Mouse (Mus musculus): ENCODE results near the gene Slc3a1. TPM values are rescaled to one million over a fixed set of nuclear protein-coding genes. Genes with fewer than 3 reads are reported as not detected.
A peak's percentile ranks its signal among the peaks of the same experiment; 100 is the strongest.

The Slc3a1 gene
- polyA plus RNA-seq, 1 experiment from 2014 or later: 2.3 TPM

DNA sequence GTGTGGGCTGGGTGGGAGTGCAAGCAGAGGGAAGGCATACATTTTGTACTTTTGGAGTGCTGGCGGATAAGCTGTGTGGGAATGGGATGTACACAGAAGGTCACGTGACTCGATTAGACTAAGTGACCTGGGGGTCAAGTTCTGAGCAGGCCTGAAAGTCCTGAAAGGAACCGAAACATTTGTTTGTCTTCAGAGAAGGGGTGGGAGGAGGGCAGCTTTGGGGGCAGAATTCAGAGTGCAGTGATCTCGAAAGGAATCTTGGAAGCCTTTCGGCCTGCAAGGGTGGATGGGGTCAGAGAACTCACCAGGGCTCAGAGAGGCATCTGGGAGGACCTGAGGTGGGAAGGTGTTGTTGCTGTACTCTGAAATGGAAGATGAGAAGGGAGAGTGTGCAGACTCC, 14.2 kb downstream of the Slc3a1 start:
- no peaks in the 10 kb centered on the region for H3K36me3 ChIP-seq (ENCODE audit: control insufficient read depth, insufficient read depth, low read length)
- H3K4me3 ChIP-seq (ENCODE audit: low read length): no peak overlapping the region
- no peak for ATAC-seq (ENCODE audit: low FRiP score, low TSS enrichment)
- no peaks in the 10 kb centered on the region for H3K9me3 ChIP-seq (ENCODE audit: control insufficient read depth, low read length)
- H3K4me1 ChIP-seq (ENCODE audit: control insufficient read depth, insufficient read depth, low read length): no peaks in the 10 kb centered on the region
- H3K27me3 ChIP-seq (ENCODE audit: control insufficient read depth, insufficient read depth, low read length): no peaks in the 10 kb centered on the region
- peak overlapping the region; percentile 33; the same call in 1 of the 2 replicates for H3K27ac ChIP-seq (ENCODE audit: low read depth, low read length)
- WGBS: 62% methylated on average over 6 of the region's 6 CpGs
- H3K9ac ChIP-seq (ENCODE audit: low read depth, low read length): no peak overlapping the region
- no peak overlapping the region for H3K4me2 ChIP-seq (replicated peaks; ENCODE audit: low read depth, low read length)

DNA sequence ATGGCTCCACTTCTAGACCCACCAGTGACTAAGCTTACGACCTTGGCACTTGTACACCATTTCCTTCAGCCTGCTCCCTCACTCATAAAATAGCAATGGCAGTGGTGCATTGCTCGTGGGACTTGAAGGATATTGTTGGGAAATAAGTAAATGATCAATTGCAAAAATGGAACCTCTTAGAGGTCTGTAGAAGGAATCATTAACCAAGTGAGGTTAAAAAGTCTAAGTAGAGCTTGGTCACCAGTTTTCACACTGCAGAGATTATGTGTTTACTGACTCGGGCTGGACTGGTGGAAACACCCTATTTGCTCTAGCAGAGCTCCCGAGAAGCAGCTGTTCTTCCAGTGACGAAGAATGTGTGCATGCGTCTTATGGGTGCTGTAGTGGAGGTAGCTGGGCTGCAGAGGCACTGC, 15.2 kb downstream of the Slc3a1 start:
- H3K4me1 ChIP-seq (ENCODE audit: control insufficient read depth, insufficient read depth, low read length): no peaks in the 10 kb centered on the region
- no peaks in the 10 kb centered on the region for H3K27me3 ChIP-seq (ENCODE audit: control insufficient read depth, insufficient read depth, low read length)
- no peaks in the 10 kb centered on the region for H3K9me3 ChIP-seq (ENCODE audit: control insufficient read depth, low read length)
- WGBS: 68% methylated on average over 6 of the region's 6 CpGs
- H3K4me2 ChIP-seq (replicated peaks; ENCODE audit: low read depth, low read length): no peak overlapping the region
- no peak overlapping the region for H3K9ac ChIP-seq (ENCODE audit: low read depth, low read length)
- H3K4me3 ChIP-seq (ENCODE audit: low read length): no peak overlapping the region
- peak; percentile 44; the same call in 1 of the 2 replicates for ATAC-seq (ENCODE audit: low FRiP score, low TSS enrichment)
- no peaks in the 10 kb centered on the region for H3K36me3 ChIP-seq (ENCODE audit: control insufficient read depth, insufficient read depth, low read length)
- H3K27ac ChIP-seq (ENCODE audit: low read depth, low read length): peak overlapping the region; percentile 33; the same call in 1 of the 2 replicates

DNA sequence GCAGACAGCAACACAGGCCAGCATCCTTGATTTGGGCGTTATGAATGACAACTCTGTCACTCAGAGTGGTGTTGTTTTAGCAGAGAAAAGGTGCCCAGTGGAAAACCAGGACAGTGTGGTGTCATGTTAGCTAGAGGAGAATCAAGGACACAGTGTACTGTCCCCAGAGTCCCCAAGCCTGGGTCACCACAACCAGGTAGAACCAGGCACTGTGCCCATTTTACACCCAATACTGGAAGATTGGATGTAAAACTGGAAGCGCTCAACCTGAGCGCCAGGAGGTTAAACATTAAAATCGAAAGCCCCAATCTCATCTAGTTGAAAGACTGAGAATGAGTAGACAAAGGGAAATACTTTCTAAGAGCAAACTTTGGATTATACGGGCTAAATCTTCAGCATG, 16.3 kb downstream of the Slc3a1 start:
- WGBS: 78% methylated on average over 5 of the region's 5 CpGs
- no peaks in the 10 kb centered on the region for H3K4me1 ChIP-seq (ENCODE audit: control insufficient read depth, insufficient read depth, low read length)
- no peak overlapping the region for H3K4me2 ChIP-seq (replicated peaks; ENCODE audit: low read depth, low read length)
- H3K27me3 ChIP-seq (ENCODE audit: control insufficient read depth, insufficient read depth, low read length): no peaks in the 10 kb centered on the region
- no peak overlapping the region for H3K4me3 ChIP-seq (ENCODE audit: low read length)
- H3K36me3 ChIP-seq (ENCODE audit: control insufficient read depth, insufficient read depth, low read length): no peaks in the 10 kb centered on the region
- no peaks in the 10 kb centered on the region for H3K9me3 ChIP-seq (ENCODE audit: control insufficient read depth, low read length)
- no peak overlapping the region for H3K9ac ChIP-seq (ENCODE audit: low read depth, low read length)
- no peak for ATAC-seq (ENCODE audit: low FRiP score, low TSS enrichment)
- H3K27ac ChIP-seq (ENCODE audit: low read depth, low read length): no peak overlapping the region; the same call in 1 of the 2 replicates

DNA sequence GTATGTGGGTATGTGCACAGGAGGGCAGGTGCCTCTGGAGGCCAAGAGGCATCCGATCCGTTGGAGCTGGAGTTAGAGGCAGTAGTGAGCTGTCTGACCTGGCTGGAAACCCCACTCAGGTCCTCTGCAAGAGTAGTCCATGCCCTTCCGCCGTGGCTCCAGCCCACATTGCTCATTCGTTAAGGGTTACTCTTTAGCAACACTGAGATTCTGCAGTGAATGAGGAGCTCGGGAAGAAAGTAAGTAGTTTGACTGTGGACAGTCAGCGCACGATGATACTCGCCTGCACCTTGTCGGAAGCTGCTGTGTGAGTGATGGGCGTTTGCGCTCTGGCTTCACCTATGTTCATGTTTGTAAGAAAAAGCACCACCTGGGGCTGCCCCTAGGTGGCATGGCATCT, 17.0 kb downstream of the Slc3a1 start:
- Histone ChIP-seq H3K9ac (ENCODE audit: low read depth, low read length) (no peak overlapping the region), H3K4me1 (ENCODE audit: control insufficient read depth, insufficient read depth, low read length) (no peaks in the 10 kb centered on the region), H3K9me3 (ENCODE audit: control insufficient read depth, low read length) (no peaks in the 10 kb centered on the region), H3K27me3 (ENCODE audit: control insufficient read depth, insufficient read depth, low read length) (no peaks in the 10 kb centered on the region), H3K4me3 (ENCODE audit: low read length) (no peak overlapping the region), H3K4me2 (replicated peaks; ENCODE audit: low read depth, low read length) (no peak overlapping the region), H3K27ac (ENCODE audit: low read depth, low read length) (peak overlapping the region; percentile 52; the same call in 1 of the 2 replicates), H3K36me3 (ENCODE audit: control insufficient read depth, insufficient read depth, low read length) (no peaks in the 10 kb centered on the region)
- 80% methylated on average over 12 of the region's 12 CpGs for WGBS
- no peak for ATAC-seq (ENCODE audit: low FRiP score, low TSS enrichment)

DNA sequence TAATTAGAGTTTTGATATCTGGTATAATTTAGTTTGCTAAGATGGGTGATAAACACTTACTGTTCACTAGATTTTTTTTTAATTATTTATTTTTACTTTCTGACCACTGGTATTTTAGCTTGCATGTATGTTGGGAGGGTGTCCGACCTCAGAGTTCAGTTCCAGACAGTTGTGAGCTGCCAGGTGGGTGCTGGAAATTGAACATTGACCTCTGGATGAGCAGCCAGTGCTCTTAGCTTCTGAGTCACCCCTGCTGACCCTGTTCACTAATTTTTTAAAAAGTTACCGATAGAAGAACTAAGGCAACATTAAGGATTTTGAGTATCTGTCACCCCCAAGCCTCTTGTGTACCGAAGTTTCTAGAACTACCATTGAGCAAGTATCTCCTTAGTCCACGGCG, 20.2 kb downstream of the Slc3a1 start:
- Histone ChIP-seq H3K27me3 (ENCODE audit: control insufficient read depth, insufficient read depth, low read length) (no peaks in the 10 kb centered on the region), H3K4me2 (replicated peaks; ENCODE audit: low read depth, low read length) (no peak overlapping the region), H3K27ac (ENCODE audit: low read depth, low read length) (no peak overlapping the region), H3K36me3 (ENCODE audit: control insufficient read depth, insufficient read depth, low read length) (no peaks in the 10 kb centered on the region), H3K4me3 (ENCODE audit: low read length) (no peak overlapping the region), H3K4me1 (ENCODE audit: control insufficient read depth, insufficient read depth, low read length) (no peaks in the 10 kb centered on the region), H3K9me3 (ENCODE audit: control insufficient read depth, low read length) (no peaks in the 10 kb centered on the region), H3K9ac (ENCODE audit: low read depth, low read length) (no peak overlapping the region)
- no peak for ATAC-seq (ENCODE audit: low FRiP score, low TSS enrichment)
- 91% methylated on average over 5 of the region's 5 CpGs for WGBS

DNA sequence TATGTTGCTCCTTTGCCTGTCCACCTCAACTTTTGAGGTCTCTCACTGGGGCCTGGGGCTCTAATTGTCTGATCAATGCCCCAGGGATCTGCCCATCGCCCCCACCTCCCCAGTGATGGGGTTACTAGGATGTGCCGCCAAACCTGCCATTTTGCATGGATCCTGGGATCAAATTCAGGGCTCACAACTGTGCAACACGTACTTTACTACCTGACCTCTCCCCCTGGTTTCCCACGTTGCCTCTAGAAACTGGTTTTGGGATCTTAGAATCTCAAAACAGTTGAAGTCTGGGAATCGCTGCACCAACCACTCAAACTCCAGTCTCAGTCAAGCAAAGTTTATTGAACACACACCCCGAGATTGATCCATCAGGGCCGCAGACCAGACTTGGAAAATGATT, 30.1 kb downstream of the Slc3a1 start:
- no peaks in the 10 kb centered on the region for H3K9me3 ChIP-seq (ENCODE audit: control insufficient read depth, low read length)

DNA sequence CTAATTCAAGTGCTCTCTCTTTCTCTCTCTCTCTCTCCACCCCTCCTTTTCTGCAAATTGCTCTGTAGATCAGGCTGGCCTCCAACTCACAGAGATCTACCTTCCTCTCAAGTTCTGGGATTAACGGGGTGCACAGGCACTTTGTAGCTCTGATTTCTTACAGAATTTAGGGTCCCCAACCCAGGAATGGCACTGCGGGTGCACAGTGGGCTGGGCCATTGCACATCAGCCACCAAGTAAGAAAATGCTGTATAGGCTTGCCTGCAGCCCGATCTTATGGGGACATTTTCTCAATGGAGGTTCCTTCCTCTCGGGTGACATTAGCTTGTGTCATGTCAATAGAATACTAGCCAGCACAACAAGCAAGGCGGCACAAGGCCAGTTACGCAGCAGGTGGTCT, 31.0 kb downstream of the Slc3a1 start:
- no peak overlapping the region for H3K9ac ChIP-seq (ENCODE audit: low read depth, low read length)
- WGBS: 93% methylated on average over 6 of the region's 6 CpGs
- no peaks in the 10 kb centered on the region for H3K27me3 ChIP-seq (ENCODE audit: control insufficient read depth, insufficient read depth, low read length)
- H3K9me3 ChIP-seq (ENCODE audit: control insufficient read depth, low read length): no peaks in the 10 kb centered on the region
- H3K4me2 ChIP-seq (replicated peaks; ENCODE audit: low read depth, low read length): no peak overlapping the region
- ATAC-seq (ENCODE audit: low FRiP score, low TSS enrichment): no peak
- H3K27ac ChIP-seq (ENCODE audit: low read depth, low read length): no peak overlapping the region
- H3K36me3 ChIP-seq (ENCODE audit: control insufficient read depth, insufficient read depth, low read length): peaks cover 14% of the 10 kb centered on the region; the same call in 1 of the 2 replicates
- H3K4me3 ChIP-seq (ENCODE audit: low read length): no peak overlapping the region
- no peaks in the 10 kb centered on the region for H3K4me1 ChIP-seq (ENCODE audit: control insufficient read depth, insufficient read depth, low read length)

More for the DNA sequence above, 30.1 kb downstream of the Slc3a1 start:
- no peaks in the 10 kb centered on the region for H3K4me1 ChIP-seq (ENCODE audit: control insufficient read depth, insufficient read depth, low read length)
- no peak for ATAC-seq (ENCODE audit: low FRiP score, low TSS enrichment)
- no peak overlapping the region for H3K4me2 ChIP-seq (replicated peaks; ENCODE audit: low read depth, low read length)
- H3K27ac ChIP-seq (ENCODE audit: low read depth, low read length): no peak overlapping the region
- H3K4me3 ChIP-seq (ENCODE audit: low read length): no peak overlapping the region
- H3K36me3 ChIP-seq (ENCODE audit: control insufficient read depth, insufficient read depth, low read length): peaks cover 6% of the 10 kb centered on the region; the same call in 1 of the 2 replicates
- no peak overlapping the region for H3K9ac ChIP-seq (ENCODE audit: low read depth, low read length)
- no peaks in the 10 kb centered on the region for H3K27me3 ChIP-seq (ENCODE audit: control insufficient read depth, insufficient read depth, low read length)
- 90% methylated on average over 7 of the region's 7 CpGs for WGBS

DNA sequence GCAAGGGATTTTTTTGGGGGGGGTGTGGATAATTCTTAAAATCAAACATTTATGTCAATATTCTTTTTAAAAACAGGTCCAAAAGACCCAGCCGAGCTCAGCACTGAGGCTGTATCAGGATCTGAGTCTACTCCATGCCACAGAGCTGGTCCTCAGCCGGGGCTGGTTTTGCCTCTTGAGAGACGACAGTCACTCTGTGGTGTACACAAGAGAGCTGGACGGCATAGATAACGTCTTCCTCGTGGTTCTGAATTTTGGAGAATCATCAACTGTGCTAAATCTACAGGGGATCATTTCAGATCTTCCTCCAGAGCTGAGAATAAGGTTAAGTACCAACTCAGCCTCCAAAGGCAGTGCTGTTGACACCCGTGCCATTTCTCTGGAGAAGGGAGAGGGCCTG, 35.4 kb downstream of the Slc3a1 start:
- no peaks in the 10 kb centered on the region for H3K4me1 ChIP-seq (ENCODE audit: control insufficient read depth, insufficient read depth, low read length)
- H3K9me3 ChIP-seq (ENCODE audit: control insufficient read depth, low read length): no peaks in the 10 kb centered on the region
- H3K27me3 ChIP-seq (ENCODE audit: control insufficient read depth, insufficient read depth, low read length): no peaks in the 10 kb centered on the region
- no peak overlapping the region for H3K9ac ChIP-seq (ENCODE audit: low read depth, low read length)
- H3K27ac ChIP-seq (ENCODE audit: low read depth, low read length): no peak overlapping the region
- 91% methylated on average over 7 of the region's 7 CpGs for WGBS
- H3K4me3 ChIP-seq (ENCODE audit: low read length): no peak overlapping the region
- ATAC-seq (ENCODE audit: low FRiP score, low TSS enrichment): no peak
- peaks cover 49% of the 10 kb centered on the region for H3K36me3 ChIP-seq (ENCODE audit: control insufficient read depth, insufficient read depth, low read length)
- H3K4me2 ChIP-seq (replicated peaks; ENCODE audit: low read depth, low read length): no peak overlapping the region

DNA sequence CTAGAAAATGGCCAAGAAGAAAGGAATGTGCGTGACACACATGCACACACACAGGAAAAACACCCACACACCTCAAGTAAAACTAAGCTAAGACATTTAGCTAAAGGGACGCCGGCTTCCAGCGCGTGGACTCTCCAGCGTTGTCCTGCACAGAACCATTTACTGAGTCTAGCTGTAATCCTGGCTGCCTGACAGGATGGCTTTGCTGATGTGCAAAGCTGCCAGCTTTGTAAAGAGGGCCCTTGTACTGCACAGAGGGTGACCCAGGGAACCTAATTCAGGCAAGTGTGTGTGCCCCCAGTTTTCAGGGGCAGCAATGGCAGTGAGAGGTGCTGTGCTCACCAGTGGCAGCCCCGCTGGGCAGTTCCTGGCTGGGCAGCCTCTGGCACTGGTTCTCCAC, 39.2 kb downstream of the Slc3a1 start:
- WGBS: 92% methylated on average over 7 of the region's 7 CpGs
- ATAC-seq (ENCODE audit: low FRiP score, low TSS enrichment): no peak
- peaks cover 68% of the 10 kb centered on the region for H3K36me3 ChIP-seq (ENCODE audit: control insufficient read depth, insufficient read depth, low read length)
- no peak overlapping the region for H3K27ac ChIP-seq (ENCODE audit: low read depth, low read length)
- no peaks in the 10 kb centered on the region for H3K4me1 ChIP-seq (ENCODE audit: control insufficient read depth, insufficient read depth, low read length)
- H3K4me3 ChIP-seq (ENCODE audit: low read length): no peak overlapping the region
- no peaks in the 10 kb centered on the region for H3K9me3 ChIP-seq (ENCODE audit: control insufficient read depth, low read length)
- H3K4me2 ChIP-seq (replicated peaks; ENCODE audit: low read depth, low read length): no peak overlapping the region
- no peaks in the 10 kb centered on the region for H3K27me3 ChIP-seq (ENCODE audit: control insufficient read depth, insufficient read depth, low read length)
- H3K9ac ChIP-seq (ENCODE audit: low read depth, low read length): no peak overlapping the region
